Comparison of ENCODE assay signal across 8 mouse cellular contexts in genomic region chr11:60454745-60455087, GRCm38 (mm10). TPM values are rescaled to one million over a fixed set of nuclear protein-coding genes. Genes with fewer than 3 reads are reported as not detected.
A peak's percentile ranks its signal among the peaks of the same experiment; 100 is the strongest.
DNase-seq lines count a peak whose midpoint lies in the region; ATAC-seq and TF ChIP-seq lines count a peak whose summit lies in the region.

No protein-coding gene starts in this region.

- under 1% methylated on average over 17 of the region's 17 CpGs for WGBS in intestine, embryonic 16.5 days
- under 1% methylated on average over 17 of the region's 17 CpGs for WGBS in midbrain, postnatal 0 days

- ATAC-seq in intestine, embryonic 16.5 days, result peak; percentile 67
- no peak for ATAC-seq in midbrain, postnatal 0 days (ENCODE audit: low FRiP score)

- DNase-seq in ovary, postnatal 36 days (ENCODE audit: low spot score), result peak; percentile 12
- no peak for DNase-seq in ovary, postnatal 14 days (ENCODE audit: low spot score)
- DNase-seq in midbrain, postnatal 0 days (ENCODE audit: low spot score), result peak; percentile 4
- no peak for DNase-seq in ovary, postnatal 10 days (ENCODE audit: low spot score)
- DNase-seq in right cerebral cortex, postnatal 4 days, result no peak
- DNase-seq in cerebellum, adult 11 months, result no peak

- no peak for TF ChIP-seq CTCF in midbrain, postnatal 0 days (IDR thresholded peaks at IDR 0.05)

- H3K9ac ChIP-seq in intestine, embryonic 16.5 days (ENCODE audit: low read depth, low read length), result peak overlapping the region; percentile 73
- peak overlapping the region; percentile 57 for H3K9ac ChIP-seq in midbrain, postnatal 0 days (replicated peaks; ENCODE audit: low read length, poor library complexity, severe bottlenecking)

- H3K27me3 ChIP-seq in erythroblast, embryonic 14.5 days (ENCODE audit: control insufficient read depth), result no peaks in the 10 kb centered on the region
- H3K27me3 ChIP-seq in intestine, embryonic 16.5 days (replicated peaks; ENCODE audit: control insufficient read depth, insufficient read depth, low read length), result no peaks in the 10 kb centered on the region
- no peaks in the 10 kb centered on the region for H3K27me3 ChIP-seq in midbrain, postnatal 0 days (ENCODE audit: insufficient read depth, low read length)

- H3K4me3 ChIP-seq in erythroblast, embryonic 14.5 days (replicated peaks), result peak overlapping the region; percentile 65
- H3K4me3 ChIP-seq in intestine, embryonic 16.5 days (ENCODE audit: low read length), result peak overlapping the region; percentile 57
- H3K4me3 ChIP-seq in midbrain, postnatal 0 days (ENCODE audit: low read depth, low read length), result peak overlapping the region; percentile 55

- peak overlapping the region; percentile 67 for H3K27ac ChIP-seq in intestine, embryonic 16.5 days (ENCODE audit: low read length)
- H3K27ac ChIP-seq in midbrain, postnatal 0 days (ENCODE audit: low read depth, low read length), result peak overlapping the region; percentile 68

- H3K4me1 ChIP-seq in erythroblast, embryonic 14.5 days (ENCODE audit: control insufficient read depth), result peaks cover 33% of the 10 kb centered on the region
- H3K4me1 ChIP-seq in intestine, embryonic 16.5 days (ENCODE audit: control insufficient read depth, insufficient read depth, low read length), result peaks cover 5% of the 10 kb centered on the region
- H3K4me1 ChIP-seq in midbrain, postnatal 0 days (ENCODE audit: insufficient read depth, low read length), result no peaks in the 10 kb centered on the region; the same call in 1 of the 2 replicates

- peak overlapping the region; percentile 76 for H3K4me2 ChIP-seq in intestine, embryonic 16.5 days (ENCODE audit: low read depth, low read length)
- H3K4me2 ChIP-seq in midbrain, postnatal 0 days (ENCODE audit: low read depth, low read length, poor library complexity, severe bottlenecking), result peak overlapping the region; percentile 57

- H3K36me3 ChIP-seq in erythroblast, embryonic 14.5 days (ENCODE audit: control insufficient read depth), result peaks cover 39% of the 10 kb centered on the region
- peaks cover under 1% of the 10 kb centered on the region; the same call in 1 of the 2 replicates for H3K36me3 ChIP-seq in intestine, embryonic 16.5 days (ENCODE audit: control insufficient read depth, insufficient read depth, low read length)
- peaks cover 34% of the 10 kb centered on the region for H3K36me3 ChIP-seq in midbrain, postnatal 0 days (ENCODE audit: insufficient read depth, low read length)

- no peaks in the 10 kb centered on the region for H3K9me3 ChIP-seq in erythroblast, embryonic 14.5 days (ENCODE audit: control insufficient read depth, low read length)
- H3K9me3 ChIP-seq in intestine, embryonic 16.5 days (ENCODE audit: control insufficient read depth, low read length), result no peaks in the 10 kb centered on the region
- no peaks in the 10 kb centered on the region for H3K9me3 ChIP-seq in midbrain, postnatal 0 days (ENCODE audit: low read length)

RNA-seq across cellular contexts. Expression of gene Drg2, which starts 0.3 kb away (rescaled TPM):
- 2.5 and 4.5 TPM in 2 replicates for polyA plus RNA-seq in erythroblast, embryonic 14.5 days (2012)
- 102 and 107 TPM in 2 replicates for polyA plus RNA-seq in intestine, embryonic 16.5 days (2015; fragmentation: Nextera tagmentation; extraction: Ambion mirVana)
- 88.6 and 92.6 TPM in 2 replicates for total RNA-seq in midbrain, postnatal 0 days (2014; rRNA removed)
- polyA plus RNA-seq in midbrain, postnatal 0 days (2015; fragmentation: Nextera tagmentation; extraction: Ambion mirVana), result 83.1 and 87.8 TPM in 2 replicates

RNA-seq across cellular contexts. Expression of gene Myo15, which starts 14.4 kb away (rescaled TPM):
- polyA plus RNA-seq in erythroblast, embryonic 14.5 days (2012), result 0.28 and 0.52 TPM in 2 replicates
- 0.06 TPM in 2 replicates for polyA plus RNA-seq in intestine, embryonic 16.5 days (2015; fragmentation: Nextera tagmentation; extraction: Ambion mirVana)
- total RNA-seq in midbrain, postnatal 0 days (2014; rRNA removed), result 0.14 and 0.22 TPM in 2 replicates
- polyA plus RNA-seq in midbrain, postnatal 0 days (2015; fragmentation: Nextera tagmentation; extraction: Ambion mirVana), result 0.23 and 0.52 TPM in 2 replicates

RNA-seq across cellular contexts. Expression of gene Atpaf2, which starts 36.5 kb away (rescaled TPM):
- 6.1 and 6.9 TPM in 2 replicates for polyA plus RNA-seq in erythroblast, embryonic 14.5 days (2012)
- polyA plus RNA-seq in intestine, embryonic 16.5 days (2015; fragmentation: Nextera tagmentation; extraction: Ambion mirVana), result 72.0 and 78.9 TPM in 2 replicates
- total RNA-seq in midbrain, postnatal 0 days (2014; rRNA removed), result 34.8 and 42.3 TPM in 2 replicates
- polyA plus RNA-seq in midbrain, postnatal 0 days (2015; fragmentation: Nextera tagmentation; extraction: Ambion mirVana), result 47.9 and 48.1 TPM in 2 replicates

RNA-seq across cellular contexts. Expression of gene Gid4, which starts 37.8 kb away (rescaled TPM):
- 1.2 and 2.1 TPM in 2 replicates for polyA plus RNA-seq in erythroblast, embryonic 14.5 days (2012)
- polyA plus RNA-seq in intestine, embryonic 16.5 days (2015; fragmentation: Nextera tagmentation; extraction: Ambion mirVana), result 20.4 and 22.4 TPM in 2 replicates
- total RNA-seq in midbrain, postnatal 0 days (2014; rRNA removed), result 32.2 and 33.0 TPM in 2 replicates
- 19.2 and 20.1 TPM in 2 replicates for polyA plus RNA-seq in midbrain, postnatal 0 days (2015; fragmentation: Nextera tagmentation; extraction: Ambion mirVana)

Comparison
In these comparisons a context has a peak if more than half of its experiments do, and no peak if none do; other contexts are left out.
1. DNase-seq: peak in ovary, postnatal 36 days (single experiment) and midbrain, postnatal 0 days (single experiment); none in ovary, postnatal 14 days (single experiment), ovary, postnatal 10 days (single experiment), right cerebral cortex, postnatal 4 days (single experiment) and cerebellum, adult 11 months (single experiment).
2. RNA of gene Drg2, which starts 0.3 kb away (polyA plus RNA-seq): 102 to 107 TPM in intestine, embryonic 16.5 days and 83.1 to 87.8 TPM in midbrain, postnatal 0 days; 2.5 to 4.5 TPM in erythroblast, embryonic 14.5 days; every median in the first group is over 10 times any median in the second.
3. Peak in every context shown above with its lines, with median percentiles within 50 percentile points of each other: H3K4me3 ChIP-seq.